Mouse (Mus musculus) gastrocnemius, postnatal 10 days (tissue): Measurements from ENCODE around the gene Tvp23b. TPM values are rescaled to one million over a fixed set of nuclear protein-coding genes. Genes with fewer than 3 reads are reported as not detected.

Experiments used
- DNase-seq: peaks from one replicate; pipeline ENCODE4 v3.0.0; 2021; ENCODE audit warnings: mixed read lengths
- total RNA-seq, 2 experiments: library from RNA; stranded (reverse); gene quantifications; 2 replicates each; pipeline ENCODE4 v1.2.3; 2021

Gene Tvp23b
- total RNA-seq, 2 experiments from 2014 or later, result 11.3 to 15.2 TPM

- DNase-seq, result no peak
Observed at GRCm38 (mm10) chr11:62943538-62943937, 64.3 kb downstream of the Tvp23b start.

GRCm38 (mm10) chr11:62945514-62945913, 66.3 kb downstream of the Tvp23b start:
- DNase-seq, result no peak

- no peak for DNase-seq
Observed at GRCm38 (mm10) chr11:62949548-62949947, 70.3 kb downstream of the Tvp23b start.

- DNase-seq, result no peak
Observed at GRCm38 (mm10) chr11:62951012-62951411, 71.8 kb downstream of the Tvp23b start, which contains the start of gene Cdrt4. TSS of gene Cdrt4 (plus strand) at chr11:62951193.

GRCm38 (mm10) chr11:62954766-62955165, 75.5 kb downstream of the Tvp23b start:
- no peak for DNase-seq

- DNase-seq, result no peak
Observed at GRCm38 (mm10) chr11:62955186-62955585, 75.9 kb downstream of the Tvp23b start.

GRCm38 (mm10) chr11:62955776-62956175, 76.5 kb downstream of the Tvp23b start:
- DNase-seq, result no peak

GRCm38 (mm10) chr11:62957626-62958180, 78.4 kb downstream of the Tvp23b start:
- DNase-seq, result no peak

- no peak for DNase-seq
Observed at GRCm38 (mm10) chr11:62963292-62963691, 84.0 kb downstream of the Tvp23b start.

- no peak for DNase-seq
Observed at GRCm38 (mm10) chr11:62966424-62966764, 87.1 kb downstream of the Tvp23b start.

Other genes starting within 250 kb of the Tvp23b start
- 10 to 100 TPM; 14.5 to 19.1 TPM for gene Lrrc75a, start 230.9 kb upstream of the Tvp23b start, total RNA-seq
- gene Mmgt2, start 230.8 kb upstream of the Tvp23b start, total RNA-seq, result 10 to 100 TPM; 12.6 to 12.8 TPM
- 1 to 10 TPM; 2.3 to 3.4 TPM for gene Zfp287, start 147.6 kb upstream of the Tvp23b start, total RNA-seq
- not detected for gene Gm10428, start 126.4 kb upstream of the Tvp23b start, total RNA-seq
- 1 to 10 TPM; 1.3 to 3.5 TPM for gene Zfp286, start 90.0 kb upstream of the Tvp23b start, total RNA-seq
- 10 to 100 TPM; 23.1 to 24.2 TPM for gene Trim16, start 59.2 kb upstream of the Tvp23b start, total RNA-seq
- gene Fbxw10, start 32.4 kb upstream of the Tvp23b start, total RNA-seq, result under 1 TPM; 0.23 to 0.68 TPM
- under 1 TPM in 1 of 2 experiments, not detected in 1; 0.59 TPM for gene Cdrt4, start 71.7 kb downstream of the Tvp23b start, total RNA-seq
- gene Tekt3, start 182.2 kb downstream of the Tvp23b start, total RNA-seq, result not detected
- 100 to 1,000 TPM; 266 to 376 TPM for gene Pmp22, start 249.5 kb downstream of the Tvp23b start, total RNA-seq